Mouse (Mus musculus) embryonic stem cell, embryonic (primary cell): ENCODE measurements around the gene Prl7a2.

Experiments used
- CTCF ChIA-PET, 4 experiments: fragments of 300-600 bp in 2 of 4; fragments of 350-600 bp in 2 of 4; sonication (Branson Sonifier 250); formaldehyde crosslinking; loops; one replicate each; lab custom pipeline; 2022; ENCODE audit warnings: inconsistent platforms in 2 of 4; lab: Charles Lee
- POLR2A ChIA-PET, 4 experiments: fragments of 300-600 bp in 2 of 4; fragments of 350-600 bp in 2 of 4; sonication (Branson Sonifier 250); formaldehyde crosslinking; loops; one replicate each; lab custom pipeline; 2022; ENCODE audit warnings: antibody characterized with exemption in 4 of 4, inconsistent platforms in 1 of 4; lab: Charles Lee

The Prl7a2 gene

DNA sequence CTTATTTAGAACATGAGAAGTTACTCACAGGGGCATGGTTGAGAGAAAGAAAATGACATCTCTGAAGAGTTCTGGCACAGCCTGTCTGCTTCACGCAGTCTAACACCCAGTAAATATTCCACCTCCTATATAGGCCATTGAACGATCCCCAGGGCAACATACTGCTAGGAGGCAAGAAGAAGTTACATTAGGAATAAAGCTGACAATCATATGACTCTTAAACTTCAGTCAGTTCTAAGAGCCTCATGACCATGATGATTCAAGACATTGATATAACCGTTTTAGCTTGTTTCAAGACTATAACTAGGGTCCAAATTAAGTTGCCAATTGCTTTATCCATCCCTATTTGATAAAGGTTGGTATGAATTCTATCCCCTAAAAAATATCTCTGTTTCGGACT, at the start of gene Prl7a2:
Gene Prl7a2 (minus strand): TSS at position 101 of the 400 bp plus-strand sequence.
- ChIA-PET CTCF (no interaction called here), POLR2A (no interaction called here)

DNA sequence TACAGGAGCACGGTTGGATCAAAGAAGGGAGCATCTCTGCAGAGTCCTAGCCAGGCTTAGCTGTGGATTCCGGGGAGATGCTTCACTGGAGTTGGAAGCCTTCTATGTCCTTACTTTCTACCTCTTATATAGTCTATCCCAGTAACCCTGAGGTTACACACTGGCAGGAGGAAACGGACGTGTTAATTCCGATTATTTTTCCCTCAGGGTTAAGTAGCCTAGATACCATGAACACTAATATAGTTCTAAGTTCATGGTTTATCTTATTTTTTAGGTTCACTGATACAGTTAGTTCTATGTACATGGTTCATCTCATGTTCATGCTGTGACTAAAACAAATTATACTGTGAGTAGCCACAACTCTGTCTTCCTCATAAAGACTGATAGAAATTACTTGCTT, 48.8 kb upstream of the Prl7a2 start, which contains the start of gene Prl7d1:
Gene Prl7d1 (minus strand): TSS at position 101 of the 400 bp plus-strand sequence.
- POLR2A ChIA-PET, result no interaction called here
- CTCF ChIA-PET, result no interaction called here

DNA sequence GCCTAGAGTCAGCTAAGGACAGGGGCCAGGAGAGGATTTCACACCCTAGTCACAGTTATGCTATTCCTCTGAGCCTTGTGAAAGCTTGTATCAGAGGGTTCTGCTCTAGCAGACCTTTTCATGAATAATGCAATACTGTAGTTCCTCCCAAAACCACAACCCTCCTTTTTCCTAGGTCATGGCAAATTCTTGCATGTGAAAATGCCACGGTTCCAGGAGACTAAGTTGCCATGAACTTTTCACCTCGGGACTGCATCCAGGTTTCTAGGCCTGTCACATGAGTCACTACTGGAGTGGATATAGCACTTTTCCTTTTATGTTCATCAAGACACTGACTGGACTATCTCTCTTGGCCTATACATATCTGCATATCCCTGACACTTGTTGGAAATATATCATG, 38.7 kb upstream of the Prl7a2 start:
- ChIA-PET POLR2A (no interaction called here), CTCF (no interaction called here)

DNA sequence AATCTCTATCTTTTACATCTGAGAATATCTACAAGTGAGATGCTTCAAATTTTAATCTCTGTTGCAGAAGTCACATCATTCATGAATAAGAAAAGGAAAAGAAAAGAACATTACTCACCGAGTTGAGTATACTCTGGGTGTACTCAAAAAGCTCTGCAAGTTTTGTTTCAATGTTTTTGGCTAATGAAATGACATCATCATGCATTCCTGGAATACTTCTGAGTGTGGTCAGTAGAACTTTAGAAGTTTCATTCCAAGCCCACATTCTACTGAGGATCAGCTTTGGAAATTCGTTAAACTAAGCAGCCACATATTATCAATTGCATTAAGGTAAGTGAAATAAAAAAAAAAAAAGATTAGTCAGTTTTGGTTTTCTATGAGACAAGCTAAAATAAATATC, 7.1 kb downstream of the Prl7a2 start:
- POLR2A ChIA-PET, result no interaction called here
- CTCF ChIA-PET, result no interaction called here

DNA sequence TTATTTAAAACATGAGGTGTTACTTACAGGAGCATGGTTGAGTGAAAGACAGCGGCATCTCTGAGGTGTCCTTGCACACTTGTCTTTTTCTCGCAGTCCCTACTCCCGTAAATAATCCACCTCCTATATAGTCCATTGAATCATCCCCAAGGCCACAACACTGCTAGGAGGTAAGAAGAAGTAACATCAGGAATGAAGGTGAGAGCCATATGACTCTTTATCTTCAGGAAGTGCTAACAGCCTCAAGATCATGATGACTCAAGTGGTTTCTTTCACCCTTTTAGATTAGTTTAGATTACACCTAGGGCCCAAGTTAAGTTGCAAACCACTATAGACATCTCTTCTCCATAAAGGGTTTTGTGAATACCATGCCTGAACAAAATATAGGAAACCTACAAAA, 25.4 kb downstream of the Prl7a2 start, which contains the start of gene Prl7a1:
Gene Prl7a1 (minus strand): TSS at position 101 of the 400 bp plus-strand sequence.
- ChIA-PET CTCF (no interaction called here), POLR2A (no interaction called here)

DNA sequence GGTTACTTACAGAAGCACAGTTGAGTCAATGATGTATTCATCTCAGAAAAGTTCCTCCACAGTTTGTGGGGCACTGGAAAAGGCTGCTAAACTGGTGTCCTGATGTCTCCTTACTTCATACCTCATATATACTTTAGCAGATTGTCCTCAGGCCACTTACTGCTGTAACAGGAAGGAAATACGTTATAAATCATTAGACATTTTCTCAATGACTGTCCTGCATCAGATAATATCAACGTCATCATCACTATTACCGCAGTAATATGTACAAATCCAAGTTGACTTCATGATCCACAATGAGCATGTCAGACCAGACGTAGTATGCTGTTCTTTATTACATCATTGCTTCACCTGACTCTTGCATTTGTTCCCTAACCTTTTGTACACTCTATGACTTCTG, 57.4 kb downstream of the Prl7a2 start, which contains the start of gene Prl7b1:
Gene Prl7b1 (minus strand): TSS at position 101 of the 400 bp plus-strand sequence.
- ChIA-PET CTCF (no interaction called here), POLR2A (no interaction called here)
